Mouse (Mus musculus): ENCODE data around the gene Mapk3.
"Not testable (repeated sequence)": the region's sequence is repeated elsewhere in the genome, so short reads cannot be mapped to it uniquely, and the experiment has no call there.

Mapk3 gene

GRCm38 (mm10) chr7:126759050-126759671 lies at the start of gene Mapk3:
Mapk3 (plus strand) TSS chr7:126759601.
- peak; percentile 94 for DNase-seq (ENCODE audit: extremely low spot score)

DNA sequence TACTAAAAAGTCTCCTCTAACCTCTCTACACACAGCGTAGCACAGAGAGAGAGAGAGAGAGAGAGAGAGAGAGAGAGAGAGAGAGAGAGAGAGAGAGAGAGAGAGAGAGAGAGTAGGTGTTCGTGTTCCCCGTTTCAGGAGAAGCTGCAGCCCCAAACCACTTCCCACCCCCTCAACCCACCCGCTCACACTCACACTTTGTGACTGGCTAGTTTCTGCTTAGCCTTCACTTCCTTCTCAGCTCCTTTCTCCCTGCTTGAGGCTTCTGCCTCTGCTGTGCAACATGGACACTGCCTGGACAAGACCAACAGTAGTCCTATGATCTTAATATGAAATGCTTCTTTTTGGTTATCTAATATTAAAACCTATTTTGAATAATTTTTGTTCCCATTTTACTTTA lies 49.1 kb upstream of the Mapk3 start:
- no peak for DNase-seq (ENCODE audit: extremely low spot score)

DNA sequence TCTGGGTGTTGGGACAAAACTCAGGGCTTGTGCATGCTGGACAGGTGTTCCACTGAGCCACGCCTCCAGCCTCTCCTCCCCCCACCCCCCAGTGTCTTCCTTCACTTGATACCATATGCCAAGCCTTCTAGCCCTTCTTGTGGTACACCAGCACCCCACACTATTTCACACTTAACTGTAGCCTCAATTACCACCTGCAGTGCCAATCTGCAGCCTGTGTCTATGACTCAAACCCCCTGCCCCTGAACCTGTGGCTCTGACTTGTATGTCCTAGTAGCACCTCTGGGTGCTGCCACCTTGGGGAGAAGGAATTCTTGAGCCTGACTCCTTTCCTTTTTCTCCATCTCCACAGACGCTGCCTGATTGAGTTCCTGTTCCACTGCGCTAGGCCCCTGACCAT lies 47.5 kb upstream of the Mapk3 start:
- no peak for DNase-seq (ENCODE audit: extremely low spot score)

DNA sequence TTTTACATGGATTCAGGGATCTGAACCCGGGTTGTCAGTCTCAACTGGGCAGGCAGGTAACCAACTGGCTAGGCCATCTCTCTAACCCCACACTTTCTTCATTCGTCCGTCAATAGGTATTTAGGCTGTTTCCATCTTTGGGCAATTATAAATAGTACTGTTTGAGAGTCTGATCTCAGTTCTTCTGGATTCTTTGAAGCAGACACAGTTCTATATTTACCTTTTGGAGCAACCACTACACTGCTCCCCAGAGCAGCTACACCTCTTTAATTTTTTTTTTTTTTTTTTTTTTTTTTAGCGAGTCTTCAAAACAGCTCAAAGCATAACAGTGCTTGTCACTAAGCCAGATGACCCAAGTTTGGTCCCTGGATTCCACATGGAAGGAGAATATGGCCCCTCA lies 43.7 kb upstream of the Mapk3 start:
- no peak for DNase-seq (ENCODE audit: extremely low spot score)

- no peak for DNase-seq (ENCODE audit: extremely low spot score)
These were observed 41.8 kb upstream of the Mapk3 start for GRCm38 (mm10) chr7:126717566-126717965.

- DNase-seq (ENCODE audit: extremely low spot score) = no peak
These were observed 40.5 kb upstream of the Mapk3 start for GRCm38 (mm10) chr7:126718787-126719337.

DNA sequence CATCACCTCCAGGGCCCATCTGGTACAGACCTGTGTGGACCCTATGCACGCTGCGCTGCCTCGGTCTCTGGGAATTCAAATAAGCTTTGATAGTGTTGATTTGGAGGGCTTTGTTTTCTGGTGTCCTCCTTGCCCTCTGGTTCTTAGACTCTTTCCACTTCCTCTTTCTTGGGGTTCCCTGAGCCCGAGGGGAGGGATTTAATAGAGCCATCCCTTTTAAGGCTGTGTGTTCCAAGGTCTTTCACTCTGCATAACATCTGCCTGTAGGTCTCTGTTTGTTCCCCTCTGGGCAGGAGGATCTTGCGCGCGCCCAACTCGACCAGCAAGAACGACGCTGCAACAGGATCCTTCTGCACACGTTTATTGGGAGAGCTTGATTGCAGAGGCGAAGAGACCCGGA lies 37.8 kb upstream of the Mapk3 start:
- no peak for DNase-seq (ENCODE audit: extremely low spot score)

- no peak for DNase-seq (ENCODE audit: extremely low spot score)
These were observed 34.3 kb upstream of the Mapk3 start for GRCm38 (mm10) chr7:126725077-126725476.

- DNase-seq (ENCODE audit: extremely low spot score) = no peak
These were observed 33.7 kb upstream of the Mapk3 start for GRCm38 (mm10) chr7:126725667-126726066.

DNA sequence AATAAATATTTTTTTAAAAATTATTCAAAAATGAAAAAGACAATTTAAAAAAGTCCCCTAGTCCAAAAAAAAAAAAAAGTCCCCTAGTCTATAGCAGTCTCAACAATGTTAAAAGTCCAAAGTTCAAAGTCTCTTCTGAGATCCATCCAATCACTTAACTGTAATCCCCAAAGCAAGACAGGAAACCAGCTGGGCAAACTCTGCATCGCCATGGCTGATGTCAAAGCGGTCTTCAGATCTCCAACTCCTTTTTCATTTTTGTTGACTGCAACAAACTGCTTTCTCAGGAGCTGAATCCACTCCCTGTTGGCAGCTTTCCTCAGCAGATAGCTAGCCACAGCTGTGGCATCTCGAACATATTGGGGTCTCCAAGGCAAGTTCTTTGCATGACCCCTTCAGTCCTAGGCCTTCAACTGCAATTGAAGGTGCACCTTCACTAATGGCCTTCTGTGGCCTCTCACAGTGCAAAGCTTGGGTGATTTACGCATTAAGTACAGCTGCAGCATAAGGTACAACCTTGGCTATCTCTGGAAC lies 29.1 kb upstream of the Mapk3 start:
- not testable (repeated sequence) for DNase-seq (ENCODE audit: extremely low spot score)

GRCm38 (mm10) chr7:126736122-126736521 lies 23.3 kb upstream of the Mapk3 start:
- DNase-seq (ENCODE audit: extremely low spot score) = no peak

DNA sequence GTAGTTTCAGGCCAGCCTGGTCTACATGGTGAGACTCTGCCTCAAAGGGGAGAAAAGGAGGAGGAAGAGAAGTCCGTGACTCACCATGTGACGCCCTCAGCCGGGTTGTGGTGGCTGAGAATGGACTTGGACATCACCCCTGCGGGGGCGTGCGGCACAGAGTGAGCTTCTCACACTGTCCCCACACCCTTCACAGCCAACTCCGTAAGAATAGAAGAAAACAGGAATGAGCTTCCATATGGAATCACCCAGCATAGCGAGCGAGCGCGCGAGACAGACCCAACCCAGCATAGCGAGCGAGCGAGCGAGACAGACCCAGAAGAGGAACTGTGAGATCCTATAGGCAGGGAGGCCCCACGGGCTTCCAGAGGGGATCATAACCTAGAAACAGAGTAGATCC lies 19.9 kb upstream of the Mapk3 start:
- no peak for DNase-seq (ENCODE audit: extremely low spot score)

GRCm38 (mm10) chr7:126740132-126740735 lies 19.2 kb upstream of the Mapk3 start:
- DNase-seq (ENCODE audit: extremely low spot score) = no peak

- DNase-seq (ENCODE audit: extremely low spot score) = no peak
These were observed 18.4 kb upstream of the Mapk3 start for GRCm38 (mm10) chr7:126740977-126741376.

DNA sequence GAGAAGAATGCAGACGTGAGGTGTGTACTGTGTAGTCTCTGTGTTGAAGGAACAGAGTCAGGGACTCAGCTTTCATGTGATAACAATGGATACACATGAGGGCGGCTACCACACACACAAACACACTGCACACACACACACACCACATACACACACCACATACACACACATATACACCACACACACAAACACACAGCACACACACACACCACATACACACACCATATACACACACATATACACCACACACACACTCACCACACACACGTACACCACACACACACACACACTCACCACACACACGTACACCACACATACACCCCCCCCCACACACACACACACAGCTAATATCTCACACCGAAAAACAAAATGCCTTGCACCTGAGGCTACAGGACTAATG lies 17.9 kb upstream of the Mapk3 start:
- DNase-seq (ENCODE audit: extremely low spot score) = no peak

DNA sequence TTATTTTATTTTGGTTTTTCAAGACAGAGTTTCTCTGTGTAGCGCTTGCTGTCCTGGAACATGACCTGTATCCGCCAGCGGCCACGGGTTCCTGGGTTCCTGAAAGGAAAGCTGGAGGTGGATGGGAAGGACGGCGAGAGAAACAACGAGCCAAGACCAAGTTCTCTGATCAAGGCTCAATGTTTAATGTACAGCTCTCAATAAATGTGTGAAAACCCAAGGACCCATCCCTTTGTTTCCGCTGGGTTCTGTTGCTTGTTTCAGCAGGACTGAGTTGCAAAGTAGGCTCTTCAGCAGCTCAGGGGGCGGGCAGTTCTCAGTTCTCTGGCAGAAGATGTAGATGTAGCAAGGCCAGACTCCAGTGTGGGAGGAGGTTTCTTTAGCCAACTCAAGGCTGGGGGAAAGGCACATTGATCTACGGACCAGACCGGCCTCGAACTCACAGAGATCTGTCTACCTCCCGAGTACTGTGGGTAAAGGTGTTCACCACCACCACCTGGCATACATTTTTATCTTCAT lies 17.4 kb upstream of the Mapk3 start:
- DNase-seq (ENCODE audit: extremely low spot score) = no peak

- no peak for DNase-seq (ENCODE audit: extremely low spot score)
These were observed 13.3 kb upstream of the Mapk3 start for GRCm38 (mm10) chr7:126746066-126746465.

DNA sequence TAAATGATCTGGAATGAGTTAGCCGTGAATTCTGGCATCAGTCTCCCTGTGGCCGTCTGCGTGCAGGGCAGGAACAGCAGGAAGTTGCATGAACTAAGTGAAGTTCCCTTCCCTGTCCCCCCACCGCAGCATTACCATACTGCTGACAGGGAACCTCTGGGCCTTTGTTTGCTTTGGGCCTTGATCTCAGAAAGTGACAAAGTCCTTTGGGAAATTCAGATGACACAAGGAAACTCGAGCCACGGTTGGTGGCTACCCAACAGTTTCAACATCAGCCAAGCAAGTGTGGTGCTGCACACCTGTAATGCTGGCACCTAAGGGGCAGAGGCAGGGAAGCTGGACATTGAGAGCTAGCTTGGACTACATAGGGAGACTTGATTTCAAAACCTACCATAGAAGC lies 12.6 kb upstream of the Mapk3 start:
- no peak for DNase-seq (ENCODE audit: extremely low spot score)

DNA sequence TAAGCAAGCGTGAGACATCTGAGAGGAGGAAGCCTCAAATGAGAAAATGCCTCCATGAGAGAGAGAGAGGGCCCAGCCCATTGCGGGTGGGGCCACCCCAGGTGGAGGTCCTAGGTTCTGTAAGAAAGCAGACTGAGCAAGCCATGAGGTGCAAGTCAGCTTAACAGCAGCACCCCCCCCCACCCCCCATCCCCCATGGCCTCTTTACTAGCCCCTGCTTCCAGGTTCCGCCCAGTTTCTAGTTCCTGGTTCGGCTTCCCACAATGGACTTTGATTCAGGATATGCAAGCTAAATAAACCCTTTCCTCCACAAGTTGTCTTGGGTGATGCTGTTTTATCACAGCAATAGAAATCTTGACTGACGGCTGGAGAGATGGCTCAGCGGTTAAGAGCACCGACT lies 10.6 kb upstream of the Mapk3 start:
- no peak for DNase-seq (ENCODE audit: extremely low spot score)

DNA sequence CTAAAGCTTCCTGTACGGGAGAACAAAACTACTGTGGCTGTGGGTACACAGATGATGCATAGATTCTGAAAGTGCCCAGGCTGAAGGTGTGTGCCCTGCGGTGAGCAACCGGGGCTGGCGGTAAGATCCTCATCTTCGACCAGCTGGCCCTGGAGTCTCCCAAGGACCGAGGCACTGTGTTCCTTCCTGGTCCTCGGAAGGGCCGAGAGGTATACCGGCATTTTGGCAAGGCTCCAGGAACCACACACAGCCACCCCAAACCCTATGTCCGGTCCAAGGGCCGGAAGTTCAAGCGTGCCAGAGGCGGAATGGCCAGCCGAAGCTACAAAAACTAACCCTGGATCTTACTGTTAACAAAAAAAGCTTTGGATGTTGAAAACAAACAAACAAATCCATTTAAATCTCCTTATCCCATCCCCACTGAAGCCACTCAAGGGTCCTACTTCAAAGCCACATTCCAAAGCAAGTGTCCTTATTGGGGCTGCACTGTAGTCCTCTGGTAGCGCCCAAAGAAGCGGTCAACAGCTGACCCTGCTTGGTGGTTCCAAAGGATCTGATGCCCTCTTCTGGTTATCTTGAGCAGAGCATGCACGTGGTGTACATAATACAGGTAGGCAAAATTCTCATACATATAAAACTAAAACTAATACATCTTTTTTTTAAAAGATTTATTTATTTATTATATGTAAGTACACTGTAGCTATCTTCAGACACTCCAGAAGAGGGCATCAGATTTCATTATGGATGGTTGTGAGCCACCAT lies 9.6 kb upstream of the Mapk3 start:
- no peak for DNase-seq (ENCODE audit: extremely low spot score)

- DNase-seq (ENCODE audit: extremely low spot score) = peak; percentile 87
These were observed 4.5 kb upstream of the Mapk3 start for GRCm38 (mm10) chr7:126754866-126755265.

DNA sequence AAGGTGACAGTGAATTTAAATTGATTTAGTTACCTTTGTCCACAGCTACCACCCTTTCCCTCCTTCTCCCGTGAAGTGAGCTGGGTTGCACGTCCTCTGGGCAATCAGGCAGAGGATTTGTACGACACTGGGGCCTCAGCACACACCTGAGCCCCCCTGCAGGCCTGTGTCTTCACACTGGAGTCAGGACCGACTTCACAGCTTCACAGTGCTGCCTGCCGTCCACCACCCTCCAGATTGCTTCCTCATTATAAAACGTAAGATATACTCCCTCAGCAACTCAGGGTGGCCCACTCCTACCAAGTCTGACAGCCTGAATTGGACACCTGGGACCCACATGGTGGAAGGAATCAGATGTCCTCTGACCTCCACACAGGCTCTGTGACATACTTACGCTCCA lies 862 bp upstream of the Mapk3 start:
- DNase-seq (ENCODE audit: extremely low spot score) = no peak
